Mouse (Mus musculus): ENCODE data around the gene Gpank1.

GRCm38 (mm10) chr17:35159638-35160037 is 38.4 kb downstream of the Gpank1 start:
- no peak for TF ChIP-seq CTCF (IDR thresholded peaks at IDR 0.05; ENCODE audit: extremely low read depth, insufficient read depth, insufficient read length, insufficient replicate concordance)
- no peak for TF ChIP-seq POLR2A (IDR thresholded peaks at IDR 0.05; ENCODE audit: low read depth, low read length)
